Mouse (Mus musculus) bone marrow macrophage, adult 2 months (primary cell): ENCODE results near the gene Scyl1.

Source experiments
- CTCF ChIP-seq: IDR thresholded peaks from 2 replicates; pipeline ENCODE4 v1.5.1; 2012; ENCODE audit warnings: low read depth, mild to moderate bottlenecking, low read length, moderate library complexity
- POLR2A ChIP-seq: IDR thresholded peaks from 2 replicates; pipeline ENCODE4 v1.6.1; 2012; ENCODE audit warnings: mild to moderate bottlenecking, low read depth, low read length, borderline replicate concordance

- no peak for TF ChIP-seq CTCF
- TF ChIP-seq POLR2A: no peak
Measured at GRCm38 (mm10) chr19:5741641-5742240, 29.5 kb downstream of the Scyl1 start.
